Mouse (Mus musculus) heart, embryonic 15.5 days (tissue): ENCODE measurements around the gene Patl2. TPM values are rescaled to one million over a fixed set of nuclear protein-coding genes. Genes with fewer than 3 reads are reported as not detected.

ENCODE experiments used
- ATAC-seq: fragments of 200-750 bp; cut with Nextera tagmentation; replicated peaks from 2 replicates; pipeline ENCODE4 v1.8.0; 2017; ENCODE audit warnings: low read depth, moderate TSS enrichment; ENCODE audit not compliant: insufficient number of reproducible peaks, insufficient read depth, low FRiP score
- H3K27ac ChIP-seq: fragments of 300-500 bp; sonication (generic); 2 replicates; pipeline ENCODE4 v1.5.1; 2015; ENCODE audit warnings: mild to moderate bottlenecking, inconsistent platforms
- H3K27me3 ChIP-seq: fragments of 300-500 bp; sonication (generic); 2 replicates; pipeline ENCODE4 v1.6.1; 2015; ENCODE audit warnings: inconsistent platforms
- H3K36me3 ChIP-seq: fragments of 300-500 bp; sonication (generic); 2 replicates; pipeline ENCODE4 v1.6.1; 2015; ENCODE audit warnings: mild to moderate bottlenecking, inconsistent platforms
- H3K4me1 ChIP-seq: fragments of 300-500 bp; sonication (generic); replicated peaks from 2 replicates; pipeline ENCODE4 v1.6.1; 2015; ENCODE audit warnings: inconsistent platforms
- H3K4me2 ChIP-seq: fragments of 300-500 bp; sonication (generic); 2 replicates; pipeline ENCODE4 v1.6.1; 2015; ENCODE audit warnings: inconsistent platforms, mild to moderate bottlenecking, moderate library complexity
- H3K4me3 ChIP-seq: fragments of 300-500 bp; sonication (generic); 2 replicates; pipeline ENCODE4 v1.5.1; 2015; ENCODE audit warnings: mild to moderate bottlenecking, inconsistent platforms
- H3K9ac ChIP-seq: fragments of 300-500 bp; sonication (generic); 2 replicates; pipeline ENCODE4 v1.6.1; 2015; ENCODE audit warnings: mild to moderate bottlenecking, inconsistent platforms
- H3K9me3 ChIP-seq: fragments of 300-500 bp; sonication (generic); replicated peaks from 2 replicates; pipeline ENCODE4 v1.6.1; 2016; ENCODE audit warnings: inconsistent platforms
- WGBS: fragments of 180-500 bp; shearing (Covaris S2); methylation state at CpG from one replicate; pipeline ENCODE4 v1.1.7; 2015; ENCODE audit warnings: mixed read lengths; 5-methylcytosine and 5-hydroxymethylcytosine counted together
- polyA plus RNA-seq: library from polyadenylated mRNA; unstranded; fragments of >200 nt; fragmentation: Nextera tagmentation; extraction: Ambion mirVana; gene quantifications from 2 replicates; pipeline ENCODE4 v1.2.1, GENCODE M21; 2015

Gene Patl2
- polyA plus RNA-seq, 1 experiment from 2014 or later, result 0.05 TPM

- 0 out of 2 replicates have a peak, but pooled peaks cover 6% of the 10 kb centered on the region for H3K36me3 ChIP-seq
- no peak overlapping the region for H3K9ac ChIP-seq
- H3K9me3 ChIP-seq, result no peaks in the 10 kb centered on the region
- no peak overlapping the region for H3K4me2 ChIP-seq
- no peaks in the 10 kb centered on the region for H3K27me3 ChIP-seq
- H3K4me3 ChIP-seq, result no peak overlapping the region
- 77% methylated on average over 2 of the region's 2 CpGs for WGBS
- ATAC-seq, result no peak
- peaks cover 11% of the 10 kb centered on the region for H3K4me1 ChIP-seq
- no peak overlapping the region for H3K27ac ChIP-seq
Measured at GRCm38 (mm10) chr2:122154479-122154878, 31.5 kb downstream of the Patl2 start.

DNA sequence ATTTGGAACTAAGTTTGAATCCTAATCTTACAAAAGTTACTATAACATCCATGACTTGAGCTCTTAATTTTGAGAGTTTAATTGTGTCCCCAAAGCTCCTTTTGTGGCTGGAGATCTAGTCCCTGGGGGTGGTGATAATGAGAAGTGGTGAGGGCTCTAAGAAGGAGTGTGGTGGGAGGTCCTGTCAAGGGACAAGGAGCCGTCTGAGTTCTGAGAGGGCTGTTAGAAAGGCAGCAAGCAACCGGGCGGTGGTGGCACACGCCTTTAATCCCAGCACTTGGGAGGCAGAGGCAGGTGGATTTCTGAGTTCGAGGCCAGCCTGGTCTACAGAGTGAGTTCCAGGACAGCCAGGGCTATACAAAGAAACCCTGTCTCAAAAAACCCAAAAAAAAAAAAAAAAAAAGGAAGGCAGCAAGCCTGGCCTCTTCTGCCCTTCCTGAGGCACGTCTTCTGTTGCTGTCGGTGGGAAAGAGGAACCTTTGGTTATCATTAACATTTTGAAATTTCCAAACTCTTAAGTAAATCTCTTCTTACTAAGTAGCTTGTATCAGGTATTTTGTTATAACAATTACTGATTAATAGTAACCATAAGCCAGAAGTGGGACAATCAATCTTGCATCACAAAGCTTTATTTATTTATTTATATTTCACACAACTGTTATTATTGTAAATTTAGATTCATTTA lies 32.2 kb downstream of the Patl2 start:
- Histone ChIP-seq H3K4me2 (no peak overlapping the region), H3K27ac (no peak overlapping the region), H3K4me1 (peaks cover 14% of the 10 kb centered on the region), H3K27me3 (no peaks in the 10 kb centered on the region), H3K9ac (no peak overlapping the region), H3K4me3 (no peak overlapping the region), H3K9me3 (no peaks in the 10 kb centered on the region), H3K36me3 (0 out of 2 replicates have a peak, but pooled peaks cover 6% of the 10 kb centered on the region)
- 76% methylated on average over 7 of the region's 7 CpGs for WGBS
- no peak for ATAC-seq

DNA sequence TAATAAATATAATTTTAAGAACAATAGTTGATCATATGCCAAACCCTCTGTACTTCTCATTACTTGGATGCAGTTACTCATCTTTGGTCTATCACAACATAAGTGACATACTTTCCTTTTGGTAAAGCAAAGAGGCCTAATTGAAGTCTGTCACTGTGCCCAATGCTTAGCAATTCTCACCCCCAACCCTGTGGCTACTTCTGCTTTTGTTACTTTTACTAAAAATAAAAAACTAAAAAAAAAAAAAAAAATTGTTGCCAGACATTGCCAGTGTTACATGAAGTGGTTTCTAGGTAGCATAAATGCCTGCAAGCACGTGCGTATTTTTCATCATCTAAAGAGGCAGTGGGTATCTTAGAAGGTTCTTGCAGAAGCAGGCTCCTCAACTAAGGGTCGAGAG lies 33.1 kb downstream of the Patl2 start:
- H3K4me3 ChIP-seq, result no peak overlapping the region
- no peaks in the 10 kb centered on the region for H3K27me3 ChIP-seq
- H3K36me3 ChIP-seq, result 0 out of 2 replicates have a peak, but pooled peaks cover 6% of the 10 kb centered on the region
- H3K27ac ChIP-seq, result no peak overlapping the region
- ATAC-seq, result no peak
- no peak overlapping the region for H3K9ac ChIP-seq
- 70% methylated on average over 3 of the region's 3 CpGs for WGBS
- H3K4me2 ChIP-seq, result no peak overlapping the region
- no peaks in the 10 kb centered on the region for H3K9me3 ChIP-seq
- H3K4me1 ChIP-seq, result peaks cover 7% of the 10 kb centered on the region; the same call in 1 of the 2 replicates

DNA sequence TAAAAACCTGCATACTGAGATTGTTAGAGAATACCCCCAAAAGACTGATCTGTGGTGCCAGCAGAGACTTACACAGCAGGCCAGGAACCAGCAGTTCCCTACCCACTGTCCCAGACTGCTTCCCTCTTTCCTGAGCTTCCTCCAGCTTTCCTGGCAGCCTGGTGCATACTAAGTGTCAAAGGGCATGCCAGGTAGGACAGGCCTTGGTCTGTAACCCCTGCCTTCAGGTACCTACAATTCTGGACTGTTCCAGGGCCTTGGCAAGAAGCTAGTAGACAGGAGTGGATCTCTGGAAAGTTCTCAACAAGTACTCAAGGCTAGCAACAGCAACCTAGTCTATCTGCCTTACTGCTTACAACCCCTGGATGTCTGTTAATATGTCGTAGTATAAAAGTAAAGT lies 34.8 kb downstream of the Patl2 start:
- peaks cover 16% of the 10 kb centered on the region for H3K4me1 ChIP-seq
- no peak overlapping the region for H3K27ac ChIP-seq
- H3K36me3 ChIP-seq, result 0 out of 2 replicates have a peak, but pooled peaks cover 6% of the 10 kb centered on the region
- H3K9me3 ChIP-seq, result no peaks in the 10 kb centered on the region
- 91% methylated on average over 1 of the region's 1 CpGs for WGBS
- no peaks in the 10 kb centered on the region for H3K27me3 ChIP-seq
- H3K4me2 ChIP-seq, result no peak overlapping the region
- H3K4me3 ChIP-seq, result no peak overlapping the region
- H3K9ac ChIP-seq, result no peak overlapping the region
- ATAC-seq, result no peak

- no peak for ATAC-seq
- no peaks in the 10 kb centered on the region for H3K27me3 ChIP-seq
- 0 out of 2 replicates have a peak, but pooled peaks cover 6% of the 10 kb centered on the region for H3K36me3 ChIP-seq
- 74% methylated on average over 3 of the region's 3 CpGs for WGBS
- no peak overlapping the region for H3K4me3 ChIP-seq
- H3K9ac ChIP-seq, result no peak overlapping the region
- H3K4me2 ChIP-seq, result peak overlapping the region; percentile 10; the same call in 1 of the 2 replicates
- no peak overlapping the region for H3K27ac ChIP-seq
- H3K4me1 ChIP-seq, result peaks cover 16% of the 10 kb centered on the region
- H3K9me3 ChIP-seq, result no peaks in the 10 kb centered on the region
Measured at GRCm38 (mm10) chr2:122149716-122150115, 36.3 kb downstream of the Patl2 start.

DNA sequence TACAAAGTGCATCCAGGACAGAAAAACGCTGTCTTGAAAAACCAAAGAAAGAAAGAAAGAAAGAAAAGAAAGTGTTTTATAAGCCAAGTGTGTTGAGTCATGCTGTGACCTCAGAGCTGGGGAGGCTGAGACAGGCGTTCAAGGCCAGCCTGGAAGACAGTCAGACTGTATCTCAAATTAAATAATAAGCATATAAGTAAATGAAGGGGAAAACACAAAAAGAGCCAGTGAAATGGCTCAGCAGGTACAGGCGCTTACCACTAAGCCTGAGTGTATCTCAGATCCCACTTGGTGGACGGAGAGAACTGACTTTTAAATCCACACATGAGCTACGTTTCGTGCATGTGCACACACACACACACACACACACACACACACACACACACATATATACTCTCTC lies 36.7 kb downstream of the Patl2 start:
- no peak overlapping the region for H3K9ac ChIP-seq
- H3K27me3 ChIP-seq, result no peaks in the 10 kb centered on the region
- 0 out of 2 replicates have a peak, but pooled peaks cover 6% of the 10 kb centered on the region for H3K36me3 ChIP-seq
- H3K4me3 ChIP-seq, result no peak overlapping the region; the same call in 1 of the 2 replicates
- H3K4me1 ChIP-seq, result peaks cover 16% of the 10 kb centered on the region
- H3K27ac ChIP-seq, result no peak overlapping the region
- no peaks in the 10 kb centered on the region for H3K9me3 ChIP-seq
- ATAC-seq, result no peak
- peak overlapping the region; percentile 77 for H3K4me2 ChIP-seq
- 92% methylated on average over 6 of the region's 6 CpGs for WGBS

- Histone ChIP-seq H3K4me1 (peaks cover 16% of the 10 kb centered on the region), H3K9me3 (no peaks in the 10 kb centered on the region), H3K9ac (peak overlapping the region; percentile 83), H3K27ac (peak overlapping the region; percentile 84), H3K4me3 (peak overlapping the region; percentile 82), H3K36me3 (0 out of 2 replicates have a peak, but pooled peaks cover 6% of the 10 kb centered on the region), H3K27me3 (no peaks in the 10 kb centered on the region), H3K4me2 (peak overlapping the region; percentile 77)
- no peak; the same call in 1 of the 2 replicates for ATAC-seq
- WGBS, result 29% methylated on average over 18 of the region's 18 CpGs
Measured at GRCm38 (mm10) chr2:122148242-122148917, 37.6 kb downstream of the Patl2 start.

- Histone ChIP-seq H3K9ac (peak within 1 kb of the TSS; percentile 83), H3K4me2 (peak within 1 kb of the TSS; percentile 77), H3K27ac (peak within 1 kb of the TSS; percentile 84), H3K4me1 (peaks cover 16% of the 10 kb centered on the region), H3K36me3 (0 out of 2 replicates have a peak, but pooled peaks cover 6% of the 10 kb centered on the region), H3K9me3 (no peaks in the 10 kb centered on the region), H3K27me3 (no peaks in the 10 kb centered on the region), H3K4me3 (peak within 1 kb of the TSS; percentile 82)
- under 1% methylated on average over 40 of the region's 40 CpGs for WGBS
- ATAC-seq, result peak; percentile 94
Measured at GRCm38 (mm10) chr2:122147508-122148241, 38.3 kb downstream of the Patl2 start, which contains the start of gene B2m. Gene B2m, plus strand, starts transcription at chr2:122147686.

DNA sequence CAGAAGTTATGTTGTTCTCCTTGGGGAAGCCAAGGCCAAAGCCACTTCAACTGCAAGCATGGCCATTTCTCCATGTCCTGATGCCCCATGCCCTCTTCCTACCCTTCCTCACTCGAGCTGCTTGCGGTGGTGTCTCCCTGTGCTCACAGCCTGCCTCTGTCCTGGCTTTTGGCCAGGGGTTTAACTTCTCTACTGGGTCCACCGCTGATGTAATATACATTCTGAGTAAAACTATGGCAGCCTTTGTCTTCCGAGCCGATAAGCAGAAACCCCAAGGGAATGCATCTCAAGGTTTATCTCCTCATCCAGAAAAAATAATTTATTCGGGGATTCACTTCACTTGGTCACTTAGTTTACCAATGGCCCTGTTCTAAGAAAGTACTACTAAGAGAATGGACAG lies 39.3 kb downstream of the Patl2 start:
- Histone ChIP-seq H3K4me3 (peak overlapping the region; percentile 82), H3K27ac (peak overlapping the region; percentile 84), H3K36me3 (no peaks in the 10 kb centered on the region), H3K27me3 (no peaks in the 10 kb centered on the region), H3K4me1 (peaks cover 16% of the 10 kb centered on the region), H3K9ac (no peak overlapping the region; the same call in 1 of the 2 replicates), H3K9me3 (no peaks in the 10 kb centered on the region), H3K4me2 (peak overlapping the region; percentile 77)
- WGBS, result 49% methylated on average over 6 of the region's 6 CpGs
- no peak for ATAC-seq

DNA sequence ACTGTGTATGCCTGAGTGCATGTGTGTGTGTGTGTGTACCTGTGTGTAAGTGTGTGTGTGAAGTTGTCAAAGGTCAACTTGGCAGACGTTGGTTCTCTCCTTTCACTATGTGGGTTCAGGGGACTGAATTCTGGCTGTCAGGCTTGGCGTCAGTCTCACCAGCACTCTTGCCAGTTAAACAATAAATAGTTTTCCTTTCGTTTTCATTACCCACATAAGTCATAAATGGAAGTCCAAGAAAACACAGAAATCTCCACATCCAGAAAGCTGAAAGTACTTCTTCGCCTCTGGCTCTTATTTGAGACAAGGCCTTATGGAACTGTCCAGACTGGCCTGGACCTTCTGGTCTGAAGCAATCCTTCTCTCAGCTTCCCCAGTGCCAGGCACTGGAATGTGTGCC lies 40.2 kb downstream of the Patl2 start:
- WGBS, result 69% methylated on average over 4 of the region's 4 CpGs
- no peaks in the 10 kb centered on the region for H3K9me3 ChIP-seq
- no peak overlapping the region for H3K4me2 ChIP-seq
- no peak overlapping the region for H3K27ac ChIP-seq
- H3K36me3 ChIP-seq, result no peaks in the 10 kb centered on the region
- H3K9ac ChIP-seq, result no peak overlapping the region
- H3K4me1 ChIP-seq, result peaks cover 16% of the 10 kb centered on the region
- no peak for ATAC-seq
- H3K27me3 ChIP-seq, result no peaks in the 10 kb centered on the region
- H3K4me3 ChIP-seq, result no peak overlapping the region

DNA sequence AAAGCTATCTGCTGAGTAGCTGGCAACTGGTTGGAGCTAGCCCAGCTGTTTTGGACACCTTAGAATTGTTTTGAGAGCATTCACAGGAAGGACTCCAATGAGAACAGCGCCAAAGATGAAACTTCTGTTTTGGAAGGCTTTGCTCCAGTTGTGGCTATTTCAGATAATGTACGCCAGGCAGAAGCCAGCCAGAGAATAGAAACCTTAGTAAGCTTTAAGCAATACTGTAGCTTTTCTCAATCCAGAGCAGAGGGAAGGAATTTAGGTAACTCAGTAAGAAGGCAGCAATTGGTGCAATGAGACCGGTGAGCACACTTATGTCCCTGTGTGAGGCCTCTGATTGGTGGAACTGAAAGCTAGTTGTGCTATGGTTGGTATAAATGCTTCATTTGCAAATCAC lies 42.9 kb downstream of the Patl2 start:
- Histone ChIP-seq H3K27ac (no peak overlapping the region), H3K36me3 (no peaks in the 10 kb centered on the region), H3K4me3 (no peak overlapping the region), H3K4me2 (no peak overlapping the region), H3K4me1 (peaks cover 9% of the 10 kb centered on the region), H3K9ac (no peak overlapping the region), H3K27me3 (no peaks in the 10 kb centered on the region), H3K9me3 (no peaks in the 10 kb centered on the region)
- WGBS, result 88% methylated on average over 3 of the region's 3 CpGs
- no peak for ATAC-seq
